Mouse (Mus musculus): ENCODE measurements around the gene Sf3b4.

- no peak for TF ChIP-seq EP300 (IDR thresholded peaks at IDR 0.05)
- TF ChIP-seq CTCF (IDR thresholded peaks at IDR 0.05): peak; percentile 14; the same call in 1 of the 2 replicates
Measured at GRCm38 (mm10) chr3:96195616-96196313, 23.6 kb downstream of the Sf3b4 start.
